Mouse (Mus musculus) midbrain, embryonic 12.5 days (tissue): ENCODE results near the gene Mapre1. TPM values are rescaled to one million over a fixed set of nuclear protein-coding genes. Genes with fewer than 3 reads are reported as not detected.
"Not testable (repeated sequence)": the region's sequence is repeated elsewhere in the genome, so short reads cannot be mapped to it uniquely, and the experiment has no call there.

Experiments used
- ATAC-seq: fragments of 200-750 bp; cut with Nextera tagmentation; 2 replicates; pipeline ENCODE4 v1.8.0; 2017; ENCODE audit warnings: low read depth, moderate TSS enrichment, moderate library complexity; ENCODE audit not compliant: low FRiP score
- H3K27ac ChIP-seq: fragments of 300-500 bp; sonication (generic); replicated peaks from 2 replicates; pipeline ENCODE4 v1.5.1; 2016; ENCODE audit warnings: mild to moderate bottlenecking
- H3K27me3 ChIP-seq: fragments of 300-500 bp; sonication (generic); 2 replicates; pipeline ENCODE4 v1.6.1; 2016; ENCODE audit warnings: mild to moderate bottlenecking
- H3K36me3 ChIP-seq: fragments of 300-500 bp; sonication (generic); 2 replicates; pipeline ENCODE4 v1.6.1; 2016
- H3K4me1 ChIP-seq: fragments of 300-500 bp; sonication (generic); 2 replicates; pipeline ENCODE4 v1.6.1; 2016
- H3K4me2 ChIP-seq: fragments of 300-500 bp; sonication (generic); replicated peaks from 2 replicates; pipeline ENCODE4 v1.6.1; 2016; ENCODE audit warnings: mild to moderate bottlenecking, moderate library complexity
- H3K4me3 ChIP-seq: fragments of 300-500 bp; sonication (generic); 2 replicates; pipeline ENCODE4 v1.5.1; 2016; ENCODE audit warnings: mild to moderate bottlenecking
- H3K9ac ChIP-seq: fragments of 300-500 bp; sonication (generic); replicated peaks from 2 replicates; pipeline ENCODE4 v1.6.1; 2016; ENCODE audit warnings: mild to moderate bottlenecking, moderate library complexity
- H3K9me3 ChIP-seq: fragments of 300-500 bp; sonication (generic); 2 replicates; pipeline ENCODE4 v1.6.1; 2016; ENCODE audit warnings: mild to moderate bottlenecking
- WGBS: fragments of 180-500 bp; shearing (Covaris S2); methylation state at CpG from one replicate; pipeline ENCODE4 v1.1.7; 2016; 5-methylcytosine and 5-hydroxymethylcytosine counted together
- polyA plus RNA-seq: library from polyadenylated mRNA; unstranded; fragments of >200 nt; fragmentation: Nextera tagmentation; extraction: Ambion mirVana; gene quantifications from 2 replicates; pipeline ENCODE4 v1.2.1, GENCODE M21; 2016

Gene Mapre1
- polyA plus RNA-seq, 1 experiment from 2014 or later = 384 TPM

- H3K4me1 ChIP-seq = peaks cover 7% of the 10 kb centered on the region; the same call in 1 of the 2 replicates
- no peaks in the 10 kb centered on the region for H3K9me3 ChIP-seq
- no peak for ATAC-seq
- H3K4me2 ChIP-seq = no peak overlapping the region
- no peaks in the 10 kb centered on the region for H3K36me3 ChIP-seq
- H3K27me3 ChIP-seq = no peaks in the 10 kb centered on the region
- no peak overlapping the region for H3K9ac ChIP-seq
- WGBS = 89% methylated on average over 4 of the region's 4 CpGs
- H3K4me3 ChIP-seq = no peak overlapping the region
- no peak overlapping the region for H3K27ac ChIP-seq
Measured at GRCm38 (mm10) chr2:153781181-153781580, 40.1 kb downstream of the Mapre1 start.

GRCm38 (mm10) chr2:153784668-153785067 lies 43.6 kb downstream of the Mapre1 start:
- H3K4me3 ChIP-seq = no peak overlapping the region
- no peak overlapping the region for H3K4me2 ChIP-seq
- no peaks in the 10 kb centered on the region for H3K27me3 ChIP-seq
- no peaks in the 10 kb centered on the region for H3K4me1 ChIP-seq
- ATAC-seq = no peak
- H3K9me3 ChIP-seq = no peaks in the 10 kb centered on the region
- H3K27ac ChIP-seq = no peak overlapping the region
- H3K36me3 ChIP-seq = no peaks in the 10 kb centered on the region
- 88% methylated on average over 2 of the region's 2 CpGs for WGBS
- H3K9ac ChIP-seq = no peak overlapping the region

- H3K27ac ChIP-seq = no peak overlapping the region
- H3K36me3 ChIP-seq = no peaks in the 10 kb centered on the region
- H3K9ac ChIP-seq = no peak overlapping the region
- ATAC-seq = no peak
- no peak overlapping the region for H3K4me3 ChIP-seq
- no peak overlapping the region for H3K4me2 ChIP-seq
- no peaks in the 10 kb centered on the region for H3K9me3 ChIP-seq
- no peaks in the 10 kb centered on the region for H3K4me1 ChIP-seq
- H3K27me3 ChIP-seq = no peaks in the 10 kb centered on the region
Measured at GRCm38 (mm10) chr2:153793366-153793765, 52.3 kb downstream of the Mapre1 start.

GRCm38 (mm10) chr2:153795090-153795489 lies 54.0 kb downstream of the Mapre1 start:
- ATAC-seq = no peak

GRCm38 (mm10) chr2:153807464-153807863 lies 66.4 kb downstream of the Mapre1 start:
- not testable (repeated sequence) for H3K4me3 ChIP-seq, H3K27me3 ChIP-seq, H3K36me3 ChIP-seq, ATAC-seq, H3K4me2 ChIP-seq, H3K27ac ChIP-seq, H3K4me1 ChIP-seq, H3K9ac ChIP-seq, H3K9me3 ChIP-seq

More at GRCm38 (mm10) chr2:153795090-153795489, 54.0 kb downstream of the Mapre1 start:
- no peak overlapping the region for H3K4me2 ChIP-seq
- H3K4me1 ChIP-seq = no peaks in the 10 kb centered on the region
- no peaks in the 10 kb centered on the region for H3K36me3 ChIP-seq
- H3K9me3 ChIP-seq = no peaks in the 10 kb centered on the region
- H3K27ac ChIP-seq = no peak overlapping the region
- no peak overlapping the region for H3K9ac ChIP-seq
- H3K27me3 ChIP-seq = no peaks in the 10 kb centered on the region
- 61% methylated on average over 5 of the region's 5 CpGs for WGBS
- no peak overlapping the region for H3K4me3 ChIP-seq

GRCm38 (mm10) chr2:153808146-153808545 lies 67.1 kb downstream of the Mapre1 start:
- Histone ChIP-seq H3K4me2 (no peak overlapping the region), H3K27me3 (no peaks in the 10 kb centered on the region), H3K27ac (no peak overlapping the region), H3K4me3 (no peak overlapping the region), H3K9me3 (no peaks in the 10 kb centered on the region), H3K9ac (no peak overlapping the region), H3K36me3 (no peaks in the 10 kb centered on the region), H3K4me1 (no peaks in the 10 kb centered on the region)
- WGBS = 76% methylated on average over 8 of the region's 8 CpGs
- no peak for ATAC-seq

- ATAC-seq = no peak
- H3K4me1 ChIP-seq = no peaks in the 10 kb centered on the region
- 84% methylated on average over 6 of the region's 6 CpGs for WGBS
Measured at GRCm38 (mm10) chr2:153808841-153809240, 67.8 kb downstream of the Mapre1 start.

GRCm38 (mm10) chr2:153809921-153810320 lies 68.8 kb downstream of the Mapre1 start:
- H3K36me3 ChIP-seq = no peaks in the 10 kb centered on the region
- H3K4me1 ChIP-seq = no peaks in the 10 kb centered on the region
- 76% methylated on average over 3 of the region's 3 CpGs for WGBS
- no peaks in the 10 kb centered on the region for H3K9me3 ChIP-seq
- H3K4me3 ChIP-seq = no peak overlapping the region
- H3K4me2 ChIP-seq = no peak overlapping the region
- no peak for ATAC-seq
- H3K27ac ChIP-seq = no peak overlapping the region
- no peak overlapping the region for H3K9ac ChIP-seq
- H3K27me3 ChIP-seq = no peaks in the 10 kb centered on the region

More at GRCm38 (mm10) chr2:153808841-153809240, 67.8 kb downstream of the Mapre1 start:
- no peaks in the 10 kb centered on the region for H3K36me3 ChIP-seq
- no peak overlapping the region for H3K4me3 ChIP-seq
- H3K4me2 ChIP-seq = no peak overlapping the region
- no peaks in the 10 kb centered on the region for H3K9me3 ChIP-seq
- H3K27ac ChIP-seq = no peak overlapping the region
- no peak overlapping the region for H3K9ac ChIP-seq
- no peaks in the 10 kb centered on the region for H3K27me3 ChIP-seq

GRCm38 (mm10) chr2:153822005-153822543 lies 81.0 kb downstream of the Mapre1 start:
- Histone ChIP-seq H3K4me2 (no peak overlapping the region), H3K36me3 (no peaks in the 10 kb centered on the region), H3K27me3 (no peaks in the 10 kb centered on the region), H3K9me3 (no peaks in the 10 kb centered on the region), H3K4me1 (0 out of 2 replicates have a peak, but pooled peaks cover 2% of the 10 kb centered on the region), H3K4me3 (no peak overlapping the region), H3K9ac (no peak overlapping the region), H3K27ac (no peak overlapping the region)
- 91% methylated on average over 2 of the region's 2 CpGs for WGBS
- ATAC-seq = no peak

Other genes with a start within 250 kb of the Mapre1 start
- gene 4930404H24Rik, start 248.5 kb upstream of the Mapre1 start, polyA plus RNA-seq = not detected in 2 replicates
- 31.8 and 32.7 TPM in 2 replicates for gene Nol4l, start 211.3 kb upstream of the Mapre1 start, polyA plus RNA-seq
- 63.1 and 66.1 TPM in 2 replicates for gene Commd7, start 108.5 kb upstream of the Mapre1 start, polyA plus RNA-seq
- 10.3 and 12.5 TPM in 2 replicates for gene Dnmt3b, start 91.8 kb upstream of the Mapre1 start, polyA plus RNA-seq
- gene Dnmt3c, start 44.6 kb upstream of the Mapre1 start, polyA plus RNA-seq = not detected in 2 replicates
- gene Efcab8, start 38.7 kb downstream of the Mapre1 start, polyA plus RNA-seq = 0.05 TPM in 1 of 2 replicates, not detected in the other
- not detected in 2 replicates for gene Sun5, start 129.8 kb downstream of the Mapre1 start, polyA plus RNA-seq
- not detected in 2 replicates for gene Bpifb2, start 133.8 kb downstream of the Mapre1 start, polyA plus RNA-seq
- not detected in 2 replicates for gene Bpifb6, start 159.1 kb downstream of the Mapre1 start, polyA plus RNA-seq
- gene Bpifb3, start 177.0 kb downstream of the Mapre1 start, polyA plus RNA-seq = not detected in 2 replicates
- gene Bpifb4, start 196.9 kb downstream of the Mapre1 start, polyA plus RNA-seq = not detected in 2 replicates
- gene Bpifa6, start 233.7 kb downstream of the Mapre1 start, polyA plus RNA-seq = not detected in 2 replicates